Mouse (Mus musculus) lung, postnatal 36 days (tissue): ENCODE measurements around the gene Ccdc9.
A peak's percentile ranks its signal among the peaks of the same experiment; 100 is the strongest.
"Not testable (repeated sequence)": the region's sequence is repeated elsewhere in the genome, so short reads cannot be mapped to it uniquely, and the experiment has no call there.

Experiments used
- DNase-seq: peaks from one replicate; pipeline ENCODE4 v3.0.0; 2022; ENCODE audit warnings: mixed read lengths

Ccdc9 gene

DNA sequence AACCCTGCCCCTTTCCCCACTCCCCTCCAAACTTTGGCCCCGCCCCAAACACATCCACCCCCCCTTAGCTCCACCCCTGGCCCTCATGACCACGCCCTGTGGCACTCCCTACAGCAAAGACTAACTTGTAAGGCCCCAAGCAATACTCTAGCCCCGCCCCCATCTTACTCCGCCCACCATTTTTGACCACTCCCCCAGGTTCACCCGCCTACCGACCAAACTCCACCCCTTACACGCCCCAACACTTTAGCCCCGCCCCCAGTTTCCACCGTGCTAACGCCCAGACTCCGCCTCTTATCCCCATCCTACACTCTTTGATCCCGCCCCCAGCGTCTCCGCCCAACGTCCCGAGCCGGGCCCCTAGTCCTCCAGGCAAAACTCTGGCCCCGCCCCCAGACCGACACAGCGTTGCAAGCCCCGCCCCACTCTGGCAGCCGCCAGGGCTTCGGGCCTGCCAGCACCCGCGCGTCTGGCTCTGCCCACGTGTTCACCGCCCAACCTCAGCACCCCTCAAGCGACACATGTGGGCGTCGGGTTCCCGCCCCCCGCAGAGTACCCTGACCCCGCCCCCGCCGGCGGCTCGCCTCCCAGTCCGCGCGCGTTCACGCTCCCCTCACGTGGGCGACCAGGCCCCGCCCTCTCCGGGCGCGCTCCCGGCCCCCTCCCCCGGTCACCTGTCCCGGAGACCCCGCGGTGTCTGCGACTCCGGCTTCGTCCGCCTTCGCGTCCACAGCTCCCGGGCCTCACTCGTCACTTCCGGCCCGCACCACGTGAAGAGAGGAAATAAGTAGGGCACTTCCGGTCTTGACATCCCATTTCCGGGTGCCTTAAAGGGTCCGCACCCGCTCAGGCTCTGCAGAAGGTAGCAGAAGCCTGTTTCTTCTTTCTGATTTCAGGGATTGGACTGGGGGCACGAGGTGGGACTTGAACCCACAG lies at the start of gene Ccdc9:
Gene Ccdc9 (minus strand): TSS at position 770 of the 936 bp plus-strand sequence.
- peak; percentile 100 for DNase-seq

DNA sequence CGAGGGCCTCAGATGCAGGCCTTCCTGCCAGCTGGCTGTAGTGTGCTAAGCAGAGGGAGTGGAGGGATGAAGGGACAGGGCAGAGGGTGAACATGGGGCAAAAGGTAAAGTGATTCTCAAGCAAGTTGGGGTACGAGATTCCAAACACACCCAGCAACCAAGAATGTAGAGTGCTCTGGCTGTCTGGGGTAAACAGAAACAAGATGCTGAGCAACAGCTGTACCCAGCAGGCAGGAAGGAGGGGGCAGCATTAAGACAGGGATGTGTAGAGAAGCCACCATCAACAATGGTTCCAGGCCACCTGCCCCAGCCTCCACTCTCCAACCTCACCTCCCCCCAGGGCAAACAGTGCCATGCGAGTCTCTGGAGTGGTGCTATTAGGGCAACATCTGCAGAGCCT lies 42.6 kb upstream of the Ccdc9 start:
- peak; percentile 33 for DNase-seq

DNA sequence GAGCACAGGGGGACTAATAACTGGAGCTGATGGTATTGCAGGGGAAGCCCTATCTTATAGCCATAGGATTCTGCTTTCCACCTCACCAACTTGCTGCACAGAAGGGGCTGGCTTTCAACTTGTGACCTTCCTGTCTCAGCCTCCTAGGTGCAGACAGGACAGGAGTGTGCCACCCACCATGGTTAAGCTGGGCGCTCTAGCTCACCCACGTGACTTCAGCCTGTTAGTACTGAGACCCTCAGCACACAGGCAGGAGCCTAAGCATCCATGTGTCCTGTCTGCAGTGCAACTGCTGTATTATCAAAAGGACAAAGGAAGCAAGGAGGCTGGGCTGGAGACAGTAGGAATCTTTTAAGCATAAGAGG lies 40.0 kb upstream of the Ccdc9 start:
- DNase-seq: no peak

DNA sequence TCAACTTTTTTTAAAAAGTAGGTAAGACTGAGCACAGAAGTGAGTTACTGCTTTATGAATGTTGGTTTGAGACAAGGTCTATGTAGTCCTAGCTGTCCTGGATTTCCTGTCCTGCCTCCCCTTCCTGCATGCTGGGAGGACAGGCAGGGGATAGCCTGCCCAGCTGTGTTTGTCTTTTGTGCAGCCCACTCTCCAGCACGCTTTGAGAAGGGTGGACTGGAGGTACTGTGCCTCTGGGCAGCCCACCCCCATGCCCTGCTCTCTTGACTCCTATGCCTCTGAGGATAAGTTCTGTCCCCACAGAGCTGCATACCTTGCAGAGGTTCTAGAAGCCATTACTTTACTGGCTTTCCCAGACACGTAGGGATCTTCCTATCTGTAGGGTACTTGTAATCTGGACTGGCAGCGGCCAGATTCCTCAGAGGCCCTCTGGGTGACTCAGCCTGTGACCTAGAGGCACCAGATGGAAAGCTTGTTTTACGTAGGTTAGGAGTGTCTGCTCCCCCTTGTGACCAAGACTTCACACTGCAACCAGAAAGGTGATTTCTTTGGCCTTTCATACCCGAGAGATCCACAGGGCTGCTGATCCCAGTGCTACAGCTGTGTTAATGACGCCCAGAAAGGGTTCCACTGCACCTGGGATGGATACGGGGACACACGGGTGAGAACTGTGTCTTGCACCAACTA lies 39.5 kb upstream of the Ccdc9 start:
- peak; percentile 91 for DNase-seq

DNA sequence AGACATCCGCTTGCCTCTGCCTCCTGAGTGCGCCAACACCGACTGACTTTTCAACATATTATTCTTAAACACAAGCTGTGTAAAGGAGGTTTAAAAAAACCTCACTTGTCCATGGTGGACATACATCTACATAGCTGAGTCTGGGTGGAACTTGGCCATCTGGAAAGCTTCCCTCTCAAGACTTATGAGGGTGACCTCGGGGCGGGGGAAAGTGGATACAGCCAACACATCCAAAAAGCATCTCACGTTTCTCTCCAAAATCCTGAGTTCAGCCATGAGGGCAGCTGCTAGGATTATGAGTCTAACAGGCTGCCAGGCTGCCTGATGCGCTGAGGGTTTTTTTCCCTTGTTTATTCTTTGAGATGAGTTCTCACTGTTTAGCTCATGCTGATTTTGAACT lies 38.1 kb upstream of the Ccdc9 start:
- DNase-seq: no peak

DNA sequence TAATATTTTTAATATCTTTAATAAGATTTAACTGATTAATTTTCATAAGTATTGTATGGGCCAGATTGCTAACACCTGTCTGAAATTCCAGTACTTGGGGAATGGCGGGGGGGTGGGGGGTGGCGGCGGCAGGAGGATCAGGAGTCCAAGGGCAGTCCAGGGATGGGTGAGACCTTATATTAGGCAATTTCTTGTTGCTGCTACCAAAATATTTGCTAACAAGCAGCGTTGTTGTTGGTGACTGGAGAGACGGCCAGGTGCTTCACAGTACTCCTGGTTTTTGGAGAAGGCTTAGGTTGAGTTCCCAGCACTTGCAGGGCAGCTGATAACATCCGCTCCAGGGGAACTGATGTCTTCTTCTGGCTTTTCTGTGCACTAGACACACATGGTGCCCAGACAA lies 33.9 kb upstream of the Ccdc9 start:
- no peak for DNase-seq

DNA sequence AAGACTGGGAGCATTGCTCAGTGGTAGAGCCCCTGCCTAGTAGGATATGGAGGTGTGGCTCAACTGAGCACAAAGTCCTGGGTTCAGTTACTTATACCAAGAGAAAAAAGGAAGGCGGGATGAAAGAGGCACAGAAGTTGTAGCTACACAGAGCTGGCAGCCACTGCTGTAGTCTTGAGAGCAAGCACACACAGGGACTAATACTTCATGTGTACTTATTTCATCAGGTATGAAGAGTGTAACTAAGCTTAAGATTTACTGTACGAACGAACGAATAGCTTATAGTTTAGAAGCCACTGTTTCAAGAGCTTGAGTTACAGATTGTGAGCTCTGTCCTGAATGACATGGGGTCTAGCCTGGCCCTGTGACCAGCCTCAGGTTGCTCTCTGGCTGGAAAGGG lies 32.6 kb upstream of the Ccdc9 start:
- peak; percentile 23 for DNase-seq

DNA sequence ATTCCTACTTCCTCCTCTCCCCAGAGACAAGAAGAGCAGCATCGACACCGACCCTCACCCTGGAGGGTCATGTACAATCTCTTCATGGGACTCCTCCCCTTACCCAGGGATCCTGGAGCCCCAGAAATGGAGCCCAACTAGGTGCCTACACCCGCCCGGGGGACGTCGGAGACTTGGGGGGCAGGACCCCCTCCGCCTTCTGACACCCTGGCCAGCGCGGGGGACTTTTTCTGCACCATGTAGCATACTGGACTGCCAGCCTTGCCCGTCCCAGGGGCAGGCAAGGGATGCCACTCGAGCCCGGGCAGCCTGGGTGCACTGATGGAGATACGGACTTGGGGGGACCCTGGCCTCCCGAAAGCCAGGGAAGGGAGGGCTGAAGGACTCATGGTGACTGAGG lies 30.5 kb upstream of the Ccdc9 start:
- no peak for DNase-seq

DNA sequence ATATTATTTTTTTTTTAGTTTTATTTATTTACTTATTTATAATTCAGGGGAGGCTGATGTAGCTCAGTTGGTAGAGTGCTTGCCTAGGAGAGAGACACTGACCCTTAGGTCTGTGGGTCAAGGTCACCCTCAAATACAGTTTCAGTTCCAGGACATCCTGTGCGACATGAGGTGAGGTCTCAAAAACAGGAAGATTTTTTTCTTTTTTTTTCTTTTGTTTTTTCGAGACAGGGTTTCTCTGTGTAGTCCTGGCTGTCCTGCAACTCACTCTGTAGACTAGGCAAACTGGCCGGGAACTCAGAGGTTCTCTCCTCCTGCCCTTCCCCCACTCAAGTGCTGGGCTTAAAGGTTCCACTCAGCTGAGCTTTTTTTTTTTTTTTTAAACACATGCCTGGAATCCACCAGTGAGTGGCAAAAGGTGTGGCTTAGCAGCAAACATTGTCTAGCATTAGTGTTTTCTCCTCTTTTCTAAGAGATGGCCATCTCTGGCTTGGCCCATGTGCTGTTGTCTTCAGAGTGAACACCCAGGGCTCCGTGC lies 28.7 kb upstream of the Ccdc9 start:
- peak; percentile 86 for DNase-seq

DNA sequence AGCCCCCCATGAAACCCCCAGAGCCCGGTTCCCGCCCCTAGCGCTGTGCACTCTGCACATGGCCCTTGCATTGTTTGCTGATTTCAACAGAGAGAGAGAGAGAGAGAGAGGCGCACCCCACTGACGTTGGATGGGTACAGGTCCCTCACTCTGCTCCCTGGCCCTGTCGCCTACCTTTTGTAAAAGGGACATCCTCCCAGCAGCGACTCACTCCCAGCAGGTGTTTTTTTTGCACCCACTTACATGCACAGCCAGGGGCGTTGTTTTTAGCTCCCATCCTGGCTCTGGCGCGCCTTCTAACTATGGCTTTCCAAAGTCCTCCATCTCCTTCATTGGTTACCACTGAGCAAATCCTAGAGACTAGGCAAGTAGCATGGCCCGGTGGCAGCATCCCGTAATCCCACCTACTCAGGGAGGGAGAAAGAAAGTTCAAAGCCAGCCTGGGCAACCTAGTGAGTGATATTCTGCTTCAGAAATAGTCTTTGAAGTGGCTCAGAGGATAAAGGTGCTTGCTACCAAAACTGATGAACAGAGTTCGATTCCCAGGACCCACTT lies 27.7 kb upstream of the Ccdc9 start:
- DNase-seq: no peak

DNA sequence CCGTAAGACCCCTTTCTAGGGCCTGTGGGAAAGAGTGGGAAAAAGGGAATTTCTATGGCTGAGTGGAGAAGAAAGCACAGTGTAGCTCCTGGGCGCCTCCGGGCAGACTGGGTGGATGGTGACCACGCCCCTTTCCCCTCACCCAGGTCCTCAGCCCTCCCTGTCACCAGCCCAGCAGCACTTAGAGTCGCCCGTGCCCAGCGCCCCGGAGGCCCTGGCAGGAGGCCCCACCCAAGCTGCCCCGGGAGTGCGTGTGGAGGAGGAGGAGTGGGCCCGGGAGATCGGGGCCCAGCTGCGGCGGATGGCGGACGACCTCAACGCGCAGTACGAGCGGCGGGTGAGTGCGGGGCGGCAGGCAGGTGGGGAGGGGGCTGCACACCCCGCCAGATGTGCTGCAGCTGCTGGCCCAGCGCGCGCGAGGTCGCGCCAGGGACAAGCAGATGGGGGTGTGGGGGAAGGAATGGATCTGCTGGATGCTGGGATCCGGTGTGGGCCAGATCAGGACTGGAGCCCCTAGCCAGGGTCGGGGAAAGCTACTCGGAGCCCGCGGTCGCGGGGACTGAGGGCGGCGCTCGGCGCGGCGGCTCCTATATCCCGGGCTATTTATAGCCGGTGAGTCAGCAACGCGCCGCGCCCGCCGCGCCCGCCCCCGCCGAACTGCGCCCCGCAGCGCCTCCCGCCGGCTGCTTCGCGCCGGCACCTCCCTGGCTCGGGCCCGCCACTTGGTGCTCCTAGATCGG lies 27.1 kb upstream of the Ccdc9 start:
- peak; percentile 87 for DNase-seq

DNA sequence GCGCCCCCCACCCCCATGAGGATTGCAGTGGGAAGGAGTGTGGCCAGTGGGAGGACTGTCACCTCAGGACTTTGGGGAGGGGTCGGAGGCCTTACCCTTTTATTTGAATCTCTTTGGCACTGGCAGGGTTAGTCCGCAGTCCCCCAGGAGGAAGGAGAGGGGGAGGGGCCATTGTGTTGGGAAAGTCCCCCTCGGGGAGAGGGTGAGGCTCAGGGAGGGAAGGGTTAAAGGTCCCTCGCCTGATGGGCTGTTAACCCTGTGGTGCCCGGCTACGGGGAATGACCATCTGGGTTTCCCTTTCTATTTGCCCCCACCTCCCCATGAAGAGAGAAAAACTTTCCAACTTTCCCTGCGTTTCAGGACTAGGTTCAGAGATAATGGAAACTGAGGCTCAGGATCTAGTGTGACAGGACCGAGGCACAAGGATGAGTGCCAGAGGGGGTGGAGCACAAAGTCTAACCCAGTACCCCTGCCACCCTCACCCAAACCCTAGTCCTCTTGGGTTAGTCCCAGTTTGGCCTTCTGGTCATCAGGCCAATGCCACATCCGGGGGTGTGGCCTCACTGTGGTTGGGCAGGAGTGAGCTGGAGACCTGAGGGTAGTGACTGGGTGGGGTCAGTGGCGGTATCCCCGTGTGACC lies 26.2 kb upstream of the Ccdc9 start:
- peak; percentile 93 for DNase-seq

DNA sequence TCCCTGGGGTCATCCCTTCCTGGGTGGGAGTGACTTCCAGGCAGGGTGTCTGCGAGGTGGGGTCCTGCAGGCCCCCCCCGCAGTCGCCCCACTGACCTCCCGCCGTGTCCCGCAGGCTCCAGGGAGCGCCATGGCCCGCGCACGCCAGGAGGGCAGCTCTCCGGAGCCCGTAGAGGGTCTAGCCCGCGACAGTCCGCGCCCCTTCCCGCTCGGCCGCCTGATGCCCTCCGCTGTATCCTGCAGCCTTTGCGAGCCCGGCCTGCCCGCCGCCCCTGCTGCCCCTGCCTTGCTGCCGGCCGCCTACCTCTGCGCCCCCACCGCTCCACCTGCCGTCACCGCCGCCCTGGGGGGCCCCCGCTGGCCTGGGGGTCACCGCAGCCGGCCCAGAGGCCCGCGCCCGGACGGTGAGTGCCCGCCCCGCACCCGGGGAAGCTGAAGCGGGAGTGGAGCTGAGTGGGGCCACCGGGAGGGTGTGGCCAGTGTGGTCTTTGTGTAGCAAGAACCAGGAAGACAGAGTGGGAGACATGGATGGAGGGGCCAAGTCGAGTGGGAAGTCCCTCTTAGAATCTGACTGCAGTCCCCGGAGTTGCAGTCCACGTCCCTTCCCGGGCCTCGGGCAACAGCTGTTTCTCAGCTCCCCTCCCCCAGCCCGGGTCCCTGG lies 25.5 kb upstream of the Ccdc9 start:
- peak; percentile 69 for DNase-seq

DNA sequence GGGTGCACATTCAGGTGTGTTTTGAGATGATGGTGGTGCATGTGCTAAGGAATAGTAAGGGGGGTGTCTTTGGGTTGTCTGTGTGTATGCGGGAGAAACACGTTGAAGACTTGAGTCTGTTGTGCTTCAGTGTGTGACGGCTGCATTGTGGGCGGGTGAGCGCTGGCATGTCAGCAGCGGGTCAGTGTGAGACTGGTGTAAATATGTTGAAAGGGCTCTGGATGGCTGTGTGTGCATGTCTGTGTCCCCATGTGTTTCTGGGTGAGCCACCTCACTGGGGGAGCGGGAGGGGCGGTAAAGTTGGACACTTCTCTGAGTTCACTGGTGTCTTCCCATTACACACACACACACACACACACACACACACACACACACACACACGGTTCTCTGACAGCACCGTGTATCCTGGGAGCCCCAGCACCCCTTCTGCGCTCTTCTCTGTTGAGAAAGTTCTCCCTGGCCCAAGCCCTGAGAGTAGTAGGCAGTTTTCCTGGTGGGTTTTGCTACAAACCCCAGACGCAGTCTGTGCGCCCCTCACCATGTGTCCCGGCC lies 24.9 kb upstream of the Ccdc9 start:
- peak; percentile 62 for DNase-seq

DNA sequence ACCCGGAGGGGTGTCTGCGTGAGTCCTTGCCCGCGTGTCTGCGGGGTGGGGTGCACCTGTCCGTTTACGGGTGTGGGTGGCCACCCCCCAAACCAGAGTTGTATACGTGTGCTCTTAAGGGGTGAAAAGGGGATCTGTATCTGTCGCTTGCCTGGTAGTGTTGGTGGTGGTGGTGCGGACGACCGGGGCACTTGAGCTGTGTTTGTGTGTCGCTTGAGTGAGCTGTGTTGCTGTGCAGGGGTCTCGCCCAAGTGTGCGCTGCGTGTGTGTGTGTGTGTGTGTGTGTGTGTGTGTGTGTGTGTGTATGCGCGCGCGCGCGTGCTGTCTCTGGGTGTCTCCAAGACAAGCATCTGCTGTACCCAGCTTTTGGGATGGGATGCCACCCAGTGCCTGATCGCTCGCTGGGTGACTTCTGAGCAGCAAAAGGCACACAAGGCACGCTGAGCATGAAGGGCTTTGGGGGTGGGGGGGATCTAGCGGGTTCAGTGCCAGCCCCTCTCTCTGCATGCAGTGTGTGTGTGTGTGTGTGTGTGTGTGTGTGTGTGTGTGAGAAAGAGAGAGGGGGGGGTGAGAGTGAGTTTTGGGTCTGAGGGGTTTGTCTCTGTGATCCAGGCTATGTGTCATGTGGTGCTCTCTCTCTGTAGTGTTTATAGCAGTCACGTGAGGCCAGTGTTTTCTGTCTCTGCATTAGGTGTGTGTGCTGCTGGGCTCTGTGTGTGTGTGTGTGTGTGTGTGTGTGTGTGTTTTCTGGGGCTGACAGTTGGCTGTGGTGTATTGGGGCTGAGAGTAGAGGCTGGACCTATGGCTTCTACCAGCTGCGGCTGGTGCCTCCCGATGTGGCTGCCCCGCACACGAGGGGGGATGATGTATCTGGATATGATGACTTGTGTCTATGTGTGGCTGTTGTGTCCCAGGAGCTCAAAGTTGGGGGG lies 24.2 kb upstream of the Ccdc9 start:
- DNase-seq: peak; percentile 60

DNA sequence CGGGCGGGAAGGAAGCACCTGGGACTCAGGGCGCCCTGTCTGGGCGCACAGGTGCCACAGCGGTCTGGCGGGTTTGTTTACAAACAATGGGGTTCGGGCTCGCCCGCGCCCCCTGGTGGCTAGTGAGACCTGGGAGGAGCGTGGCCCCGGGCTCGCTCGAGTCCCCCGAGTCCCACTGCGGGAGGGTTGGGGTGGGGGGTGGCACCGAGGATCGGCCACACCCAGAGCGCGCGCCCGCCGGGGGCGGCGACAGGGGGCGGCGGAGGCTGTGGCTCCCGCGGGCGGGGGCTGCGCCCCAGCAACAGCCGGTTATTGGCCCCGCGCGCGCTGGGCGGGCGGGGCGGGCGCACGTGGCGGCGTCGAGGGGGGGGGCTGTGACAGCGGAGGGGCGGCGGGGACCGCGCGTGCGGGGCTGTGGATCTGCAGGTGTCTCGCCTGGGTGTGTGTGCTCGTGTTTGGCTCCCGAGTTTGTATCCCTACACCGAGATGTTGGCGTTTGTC lies 23.5 kb upstream of the Ccdc9 start:
- peak; percentile 91 for DNase-seq

DNA sequence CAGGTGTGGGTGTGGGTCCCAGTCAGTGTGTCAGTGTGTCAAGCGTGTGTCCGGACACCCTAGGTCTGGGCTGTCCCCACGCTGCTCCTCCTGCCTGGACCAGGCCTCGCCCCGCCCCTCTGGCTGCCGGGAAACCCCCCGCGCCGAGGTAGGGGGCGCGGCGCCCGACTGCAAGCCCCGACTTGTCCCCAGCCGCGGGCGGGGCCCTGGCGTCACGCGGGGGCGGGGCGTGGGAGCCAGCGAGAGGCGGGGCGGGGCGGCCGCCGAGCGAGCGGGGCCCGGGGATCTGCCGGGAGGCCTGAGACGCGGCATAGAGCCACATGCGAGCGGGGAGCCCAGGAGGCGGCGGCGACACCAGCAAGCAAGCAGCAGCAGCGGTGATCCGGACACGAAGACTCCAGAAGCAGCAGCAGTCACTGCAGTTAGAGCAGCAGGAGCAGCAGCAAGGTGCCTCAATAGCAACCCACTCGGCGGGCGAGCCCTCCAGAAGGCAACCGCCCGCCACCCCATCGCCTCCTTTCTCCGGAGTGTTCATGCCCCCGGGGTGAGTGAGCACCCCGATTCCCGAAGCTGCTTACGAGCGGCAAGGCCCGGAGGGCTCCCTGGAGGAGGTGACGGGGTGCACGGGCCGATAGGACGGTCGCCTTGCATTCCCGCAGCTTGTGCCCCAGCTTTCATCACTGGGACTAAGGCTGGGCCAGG lies 22.9 kb upstream of the Ccdc9 start:
- DNase-seq: peak; percentile 93

DNA sequence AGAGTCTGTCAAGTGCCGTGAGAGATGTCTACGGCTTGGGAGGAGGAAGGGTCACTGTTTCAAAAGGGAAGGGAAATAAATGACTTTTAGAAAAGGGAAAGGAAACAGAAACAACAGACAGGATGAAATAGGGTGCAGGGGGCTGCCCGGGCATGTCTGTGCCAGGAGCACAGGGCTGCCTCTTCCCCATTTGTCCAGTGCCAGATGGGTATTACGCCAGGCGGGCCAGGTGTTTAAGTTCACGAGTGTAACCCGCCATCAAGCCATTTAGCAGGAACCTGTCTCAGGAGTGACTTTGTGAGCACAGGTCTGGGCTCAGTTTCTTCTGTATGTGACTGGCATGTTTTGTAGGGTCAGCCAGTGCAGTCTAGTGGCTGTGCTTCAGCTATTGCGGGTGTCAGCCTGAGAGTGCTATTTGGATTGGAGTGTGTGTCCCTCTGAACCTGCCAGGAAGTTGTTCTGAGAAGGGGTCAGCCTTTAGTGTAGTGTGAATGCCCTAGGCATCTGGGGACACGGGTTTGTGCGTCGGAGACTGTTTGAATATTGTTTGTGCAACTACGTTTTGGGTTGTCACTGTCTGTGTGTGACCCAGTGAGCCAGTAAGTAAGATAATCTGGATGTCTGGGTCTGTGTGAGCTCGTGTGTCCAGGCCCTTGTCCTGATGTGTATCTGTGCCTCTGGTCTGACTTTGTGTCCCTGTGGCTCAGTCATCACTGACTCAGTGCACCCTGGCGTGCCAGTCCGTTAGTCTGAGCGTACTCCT lies 22.1 kb upstream of the Ccdc9 start:
- no peak for DNase-seq

DNA sequence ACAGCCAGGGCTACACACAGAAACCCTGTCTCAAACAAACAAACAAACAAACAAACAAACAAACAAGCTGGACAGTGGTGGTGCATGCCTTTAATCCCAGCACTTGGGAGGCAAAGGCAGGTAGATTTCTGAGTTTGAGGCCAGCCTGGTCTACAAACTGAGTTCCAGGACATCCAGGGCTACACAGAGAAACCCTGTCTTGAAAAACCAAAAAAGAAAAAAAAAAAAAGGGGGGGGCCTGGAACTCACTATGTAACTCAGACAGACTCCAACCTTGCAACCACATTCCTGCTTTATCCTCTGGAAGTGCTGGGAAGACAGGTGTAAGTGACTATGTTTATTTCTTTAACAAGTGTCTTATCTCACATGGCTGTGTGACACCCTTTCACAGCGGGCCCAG lies 21.5 kb upstream of the Ccdc9 start, which contains the start of gene Bbc3:
Gene Bbc3 (plus strand): TSS at position 301 of the 400 bp plus-strand sequence.
- DNase-seq: not testable (repeated sequence)
